Mouse (Mus musculus) liver, postnatal 0 days (tissue): ENCODE measurements around the gene 3110040M04Rik.

Experiments
- CTCF ChIP-seq: sonication (generic); IDR thresholded peaks from 2 replicates; pipeline ENCODE4 v1.5.1; 2016; ENCODE audit warnings: antibody characterized with exemption, low read depth
- EP300 ChIP-seq: IDR thresholded peaks from 2 replicates; pipeline ENCODE4 v1.6.1; 2016; ENCODE audit warnings: antibody characterized with exemption, low read depth, mild to moderate bottlenecking

DNA sequence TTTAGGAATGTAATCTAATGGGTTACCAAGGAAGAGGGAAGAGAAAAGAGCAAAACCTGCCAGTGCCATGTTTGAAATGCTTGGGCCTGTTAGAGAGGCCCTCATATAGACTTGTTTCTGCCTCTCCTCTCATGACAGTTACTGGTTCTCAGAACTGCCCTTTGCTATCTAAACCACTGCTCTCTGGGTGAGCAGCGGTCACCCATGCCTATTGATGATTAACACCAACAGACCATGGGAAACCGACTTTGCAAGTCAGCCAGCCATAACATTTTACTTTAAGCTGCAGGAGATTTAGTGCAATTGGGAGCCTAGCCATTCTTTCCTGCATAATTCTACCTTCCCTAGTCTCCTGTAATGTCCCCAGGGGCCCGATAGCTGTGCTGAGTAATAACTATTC lies 12.5 kb downstream of the 3110040M04Rik start:
- no peak for TF ChIP-seq CTCF
- no peak for TF ChIP-seq EP300
